Mouse (Mus musculus) cerebellum, postnatal 10 days (tissue): ENCODE measurements around the gene Mbip.

Experiments used
- DNase-seq, 2 experiments: peaks; one replicate each; pipeline ENCODE4 v3.0.0; 2021; ENCODE audit warnings: mixed read lengths in 2 of 2

The Mbip gene

GRCm38 (mm10) chr12:56288548-56288947 is 57.1 kb downstream of the Mbip start:
- DNase-seq, result no peak

DNA sequence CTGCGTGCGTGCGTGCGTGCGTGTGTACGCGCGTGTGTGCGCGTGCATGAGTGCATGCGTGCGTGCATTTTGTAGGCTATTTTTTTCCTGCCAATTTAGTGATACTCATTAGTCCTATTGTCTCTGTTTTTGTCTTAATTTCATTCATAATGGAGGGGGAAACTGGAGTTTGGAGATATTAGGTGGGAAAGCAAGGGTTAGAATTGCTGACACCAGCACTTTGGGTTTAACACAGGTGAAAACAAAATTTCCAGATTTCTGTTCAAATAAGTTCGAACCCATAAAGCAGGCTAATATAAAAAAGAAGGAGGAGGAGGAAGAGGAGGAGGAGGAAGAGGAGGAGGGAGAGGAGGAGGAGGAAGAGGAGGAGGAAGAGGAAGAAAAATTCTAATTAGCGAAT is 58.9 kb downstream of the Mbip start:
- no peak for DNase-seq

DNA sequence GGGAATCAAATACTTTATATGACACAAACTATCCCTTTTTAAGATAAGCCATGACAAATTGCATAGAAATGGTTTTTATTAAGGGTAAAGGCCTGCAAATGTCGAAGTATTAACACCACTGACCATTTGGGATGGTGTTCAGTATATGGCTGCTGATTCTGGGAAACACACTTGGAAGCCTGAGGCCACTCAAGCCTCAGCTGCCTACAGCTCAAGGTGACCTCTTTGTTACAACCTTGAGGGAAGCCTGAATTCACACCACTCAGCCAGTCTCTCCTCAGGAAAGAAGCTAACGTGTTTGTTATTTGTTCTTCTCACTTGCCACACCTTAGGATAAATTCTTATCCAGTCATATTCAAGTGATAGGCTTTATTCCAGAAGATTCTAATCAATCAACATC is 61.5 kb downstream of the Mbip start:
- no peak for DNase-seq

DNA sequence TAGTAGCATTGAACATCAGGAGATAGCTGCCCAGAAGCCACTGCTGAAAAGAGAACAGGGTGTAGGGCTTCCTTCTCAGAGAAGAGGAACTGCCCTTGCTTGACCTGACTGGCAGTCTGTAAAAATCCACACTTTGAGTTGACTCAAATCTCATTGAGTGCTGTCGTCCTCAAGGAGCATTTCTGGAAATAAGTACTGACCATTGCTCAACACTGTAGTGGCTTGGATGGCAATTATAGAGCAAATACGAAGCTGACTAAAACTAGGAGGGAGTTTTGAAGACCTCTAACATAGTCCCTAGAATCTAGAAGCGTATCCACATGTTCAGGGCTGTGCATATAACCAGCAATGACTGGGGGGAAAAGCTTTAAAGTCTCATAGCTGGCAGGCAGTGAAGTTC is 64.0 kb downstream of the Mbip start:
- DNase-seq, result no peak
